Mouse (Mus musculus): ENCODE data around the gene Tango2. TPM values are rescaled to one million over a fixed set of nuclear protein-coding genes. Genes with fewer than 3 reads are reported as not detected.

Tango2 gene
- polyA plus RNA-seq (2014; fragmentation: Illumina TruSeq; extraction: RNeasy Lipid Tissue Mini Kit (QIAGEN cat#74804)): 1.9 TPM

GRCm38 (mm10) chr16:18347931-18348600, at the start of gene Tango2, which contains the start of gene Arvcf:
TSS of gene Tango2 (minus strand) at chr16:18348103.
TSS of gene Arvcf (plus strand) at chr16:18348182.

DNA sequence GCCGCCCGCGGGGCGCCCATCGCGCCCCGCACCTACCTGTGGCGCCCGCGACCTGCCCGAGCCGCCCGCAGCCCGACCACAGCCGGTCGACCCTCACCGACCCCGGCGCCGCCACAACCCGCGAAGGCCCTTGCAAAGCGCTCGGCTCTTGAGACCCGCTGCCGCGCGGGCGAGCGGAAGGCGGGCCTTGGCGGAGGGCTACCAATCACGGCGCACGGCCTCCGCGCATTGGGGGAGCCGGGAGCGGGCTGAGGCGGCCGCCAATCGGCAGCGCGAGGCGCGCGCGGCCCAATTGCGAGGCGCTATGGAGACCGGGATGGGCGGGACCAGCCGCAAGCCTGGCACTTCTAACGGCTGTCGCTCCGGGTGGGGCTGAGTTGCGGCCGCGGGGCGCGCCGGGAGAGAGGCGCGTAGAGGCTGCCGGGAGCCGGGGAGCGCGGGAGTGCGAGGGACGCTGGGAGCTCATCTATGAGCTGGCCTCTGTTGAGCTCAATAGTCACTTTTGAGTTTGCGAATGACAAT, 58.8 kb downstream of the Tango2 start, which contains the start of gene Dgcr8:
Gene Dgcr8, minus strand, starts transcription at position 180 of the 522 bp plus-strand sequence.

DNA sequence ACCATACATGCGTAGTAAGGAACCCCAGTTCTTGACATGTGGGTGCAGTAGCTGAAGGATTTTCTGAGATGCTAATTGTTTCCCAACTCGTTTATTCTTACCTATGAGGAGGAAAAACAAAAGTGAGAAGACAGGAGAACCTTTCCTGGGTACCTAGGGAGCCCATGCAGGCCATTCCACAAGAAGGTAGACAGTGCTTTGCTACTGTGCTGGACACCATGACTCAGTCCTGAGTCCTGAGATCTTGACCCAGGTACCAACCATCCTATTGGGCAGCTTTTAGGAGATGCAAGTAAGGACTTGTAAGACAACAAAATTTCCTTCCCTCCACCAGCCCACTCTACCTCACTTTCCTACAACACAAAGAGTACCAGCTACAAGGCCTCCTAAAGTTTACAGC, 89.7 kb downstream of the Tango2 start, which contains the start of gene Gm49776:
Gene Gm49776, minus strand, starts transcription at position 101 of the 400 bp plus-strand sequence.

Other genes starting within 250 kb of the Tango2 start
- not detected for gene Rtn4r, start 220.5 kb downstream of the Tango2 start, polyA plus RNA-seq (2014; fragmentation: Illumina TruSeq; extraction: RNeasy Lipid Tissue Mini Kit (QIAGEN cat#74804))
- not detected for gene Ccdc188, start 130.2 kb downstream of the Tango2 start, polyA plus RNA-seq (2014; fragmentation: Illumina TruSeq; extraction: RNeasy Lipid Tissue Mini Kit (QIAGEN cat#74804))
- gene Zdhhc8, start 113.0 kb downstream of the Tango2 start, polyA plus RNA-seq (2014; fragmentation: Illumina TruSeq; extraction: RNeasy Lipid Tissue Mini Kit (QIAGEN cat#74804)): 0.11 TPM
- gene Trmt2a, start 99.4 kb downstream of the Tango2 start, polyA plus RNA-seq (2014; fragmentation: Illumina TruSeq; extraction: RNeasy Lipid Tissue Mini Kit (QIAGEN cat#74804)): 16.7 TPM
- gene Ranbp1, start 99.4 kb downstream of the Tango2 start, polyA plus RNA-seq (2014; fragmentation: Illumina TruSeq; extraction: RNeasy Lipid Tissue Mini Kit (QIAGEN cat#74804)): 221 TPM
- gene Gm49776, start 89.8 kb downstream of the Tango2 start, polyA plus RNA-seq (2014; fragmentation: Illumina TruSeq; extraction: RNeasy Lipid Tissue Mini Kit (QIAGEN cat#74804)): not detected
- gene Dgcr8, start 58.9 kb downstream of the Tango2 start, polyA plus RNA-seq (2014; fragmentation: Illumina TruSeq; extraction: RNeasy Lipid Tissue Mini Kit (QIAGEN cat#74804)): 42.0 TPM
- 0.11 TPM for gene Arvcf, start 79 bp upstream of the Tango2 start, polyA plus RNA-seq (2014; fragmentation: Illumina TruSeq; extraction: RNeasy Lipid Tissue Mini Kit (QIAGEN cat#74804))
- 1.6 TPM for gene Txnrd2, start 78.3 kb upstream of the Tango2 start, polyA plus RNA-seq (2014; fragmentation: Illumina TruSeq; extraction: RNeasy Lipid Tissue Mini Kit (QIAGEN cat#74804))
- 4.8 TPM for gene Comt, start 78.7 kb upstream of the Tango2 start, polyA plus RNA-seq (2014; fragmentation: Illumina TruSeq; extraction: RNeasy Lipid Tissue Mini Kit (QIAGEN cat#74804))
- gene Gnb1l, start 150.6 kb upstream of the Tango2 start, polyA plus RNA-seq (2014; fragmentation: Illumina TruSeq; extraction: RNeasy Lipid Tissue Mini Kit (QIAGEN cat#74804)): 1.1 TPM
- gene Rtl10, start 150.8 kb upstream of the Tango2 start, polyA plus RNA-seq (2014; fragmentation: Illumina TruSeq; extraction: RNeasy Lipid Tissue Mini Kit (QIAGEN cat#74804)): not detected
- 0.46 TPM for gene Tbx1, start 242.6 kb upstream of the Tango2 start, polyA plus RNA-seq (2014; fragmentation: Illumina TruSeq; extraction: RNeasy Lipid Tissue Mini Kit (QIAGEN cat#74804))

Measured in ovary, adult 10 weeks (tissue).